Mouse (Mus musculus): ENCODE data around the gene Tgif1.

- no peak for TF ChIP-seq CTCF (IDR thresholded peaks at IDR 0.05; ENCODE audit: low read depth, low read length)
- TF ChIP-seq POLR2A (IDR thresholded peaks at IDR 0.05; ENCODE audit: extremely low read depth, insufficient read depth, low read length) = no peak
These were observed 27.8 kb upstream of the Tgif1 start for GRCm38 (mm10) chr17:70881194-70881593.

Measured in liver, adult 2 months (tissue).